Mouse (Mus musculus) liver, embryonic 13.5 days (tissue): ENCODE measurements around the gene Hoxb7. TPM values are rescaled to one million over a fixed set of nuclear protein-coding genes. Genes with fewer than 3 reads are reported as not detected.
A peak's percentile ranks its signal among the peaks of the same experiment; 100 is the strongest.

Source experiments
- ATAC-seq: fragments of 200-750 bp; cut with Nextera tagmentation; 2 replicates; pipeline ENCODE4 v1.8.0; 2017; ENCODE audit warnings: low read depth, mild to moderate bottlenecking, moderate number of reproducible peaks, moderate library complexity
- DNase-seq: peaks from one replicate; pipeline ENCODE4 v3.0.0; 2022
- H3K27ac ChIP-seq: fragments of 300-500 bp; sonication (generic); 2 replicates; pipeline ENCODE4 v1.5.1; 2015; ENCODE audit warnings: moderate library complexity, mild to moderate bottlenecking, inconsistent platforms
- H3K27me3 ChIP-seq: fragments of 300-500 bp; sonication (generic); 2 replicates; pipeline ENCODE4 v1.6.1; 2015; ENCODE audit warnings: mild to moderate bottlenecking, inconsistent platforms
- H3K36me3 ChIP-seq: fragments of 300-500 bp; sonication (generic); 2 replicates; pipeline ENCODE4 v1.6.1; 2015; ENCODE audit warnings: mild to moderate bottlenecking, inconsistent platforms
- H3K4me1 ChIP-seq: fragments of 300-500 bp; sonication (generic); replicated peaks from 2 replicates; pipeline ENCODE4 v1.6.1; 2015; ENCODE audit warnings: inconsistent platforms
- H3K4me2 ChIP-seq: fragments of 300-500 bp; sonication (generic); 2 replicates; pipeline ENCODE4 v1.6.1; 2015; ENCODE audit warnings: inconsistent platforms, mild to moderate bottlenecking, moderate library complexity
- H3K4me3 ChIP-seq: fragments of 300-500 bp; sonication (generic); replicated peaks from 2 replicates; pipeline ENCODE4 v1.5.1; 2015; ENCODE audit warnings: mild to moderate bottlenecking, inconsistent platforms
- H3K9ac ChIP-seq: fragments of 300-500 bp; sonication (generic); 2 replicates; pipeline ENCODE4 v1.6.1; 2015; ENCODE audit warnings: mild to moderate bottlenecking, inconsistent platforms
- H3K9me3 ChIP-seq: fragments of 300-500 bp; sonication (generic); replicated peaks from 2 replicates; pipeline ENCODE4 v1.6.1; 2016; ENCODE audit warnings: inconsistent platforms
- WGBS: fragments of 180-500 bp; shearing (Covaris S2); methylation state at CpG from one replicate; pipeline ENCODE4 v1.1.7; 2015; ENCODE audit not compliant: insufficient replicate concordance; 5-methylcytosine and 5-hydroxymethylcytosine counted together
- polyA plus RNA-seq: library from polyadenylated mRNA; unstranded; fragments of >200 nt; fragmentation: Nextera tagmentation; extraction: Ambion mirVana; gene quantifications from 2 replicates; pipeline ENCODE4 v1.2.1, GENCODE M21; 2015

Gene Hoxb7
- polyA plus RNA-seq, 1 experiment from 2014 or later = 0.32 TPM

DNA sequence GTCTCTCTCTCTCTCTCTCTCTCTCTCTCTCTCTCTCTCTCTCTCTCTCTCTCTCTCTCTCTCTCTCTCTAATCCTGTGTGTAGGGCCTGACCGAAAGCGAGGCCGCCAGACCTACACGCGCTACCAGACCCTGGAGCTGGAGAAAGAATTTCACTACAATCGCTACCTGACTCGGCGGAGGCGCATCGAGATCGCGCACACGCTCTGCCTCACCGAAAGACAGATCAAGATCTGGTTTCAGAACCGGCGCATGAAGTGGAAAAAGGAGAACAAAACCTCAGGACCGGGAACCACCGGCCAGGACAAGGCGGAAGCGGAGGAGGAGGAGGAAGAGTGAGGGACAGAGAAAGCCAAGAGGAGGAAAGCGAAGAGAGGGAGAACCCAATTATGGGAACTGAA is 2.9 kb downstream of the Hoxb7 start:
- Histone ChIP-seq H3K4me1 (peaks cover 8% of the 10 kb centered on the region), H3K4me2 (no peak overlapping the region), H3K9me3 (no peaks in the 10 kb centered on the region), H3K9ac (no peak overlapping the region), H3K36me3 (no peaks in the 10 kb centered on the region), H3K4me3 (no peak overlapping the region), H3K27me3 (peaks cover 100% of the 10 kb centered on the region), H3K27ac (no peak overlapping the region)
- DNase-seq = no peak
- ATAC-seq = no peak
- 10% methylated on average over 21 of the region's 21 CpGs for WGBS

GRCm38 (mm10) chr11:96289837-96290236 is 3.4 kb downstream of the Hoxb7 start:
- 28% methylated on average over 6 of the region's 6 CpGs for WGBS
- H3K4me3 ChIP-seq = no peak overlapping the region
- no peak overlapping the region for H3K9ac ChIP-seq
- ATAC-seq (no peak), DNase-seq (no peak)
- H3K27ac ChIP-seq = no peak overlapping the region
- H3K4me2 ChIP-seq = no peak overlapping the region
- peaks cover 7% of the 10 kb centered on the region for H3K4me1 ChIP-seq
- H3K9me3 ChIP-seq = no peaks in the 10 kb centered on the region
- no peaks in the 10 kb centered on the region for H3K36me3 ChIP-seq
- peaks cover 100% of the 10 kb centered on the region for H3K27me3 ChIP-seq

DNA sequence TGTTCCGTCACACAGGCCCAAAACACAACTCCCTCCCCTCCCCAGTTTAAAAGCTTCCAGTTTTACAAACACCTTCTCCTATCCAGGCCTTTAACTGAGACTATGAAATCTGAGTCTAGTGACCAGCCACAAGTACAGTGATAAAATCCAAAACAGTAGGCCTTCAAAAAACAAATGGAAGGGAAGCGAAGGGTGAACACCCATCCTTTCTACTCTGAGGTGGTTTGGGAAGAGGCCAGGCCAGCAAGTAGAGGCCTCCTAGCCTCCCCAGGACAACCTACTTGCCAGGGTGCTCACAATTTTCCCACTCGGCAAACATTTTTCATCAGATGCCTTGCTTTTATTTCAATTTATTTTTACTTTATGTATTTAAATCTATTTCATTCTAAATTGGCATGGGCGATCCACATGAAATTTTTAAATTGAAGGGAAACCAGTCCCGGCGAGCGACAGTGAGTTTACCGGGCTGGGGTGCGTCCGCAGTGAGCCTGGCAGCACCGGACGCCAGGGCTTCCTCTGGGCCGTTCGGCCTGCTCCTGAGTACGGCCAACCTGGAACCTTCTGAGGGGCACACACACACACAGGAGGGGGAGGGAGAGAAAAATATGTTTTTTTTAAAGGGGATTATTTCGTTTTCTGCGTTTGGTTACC is 4.4 kb downstream of the Hoxb7 start:
- Histone ChIP-seq H3K4me3 (no peak overlapping the region), H3K4me1 (peaks cover 7% of the 10 kb centered on the region), H3K27ac (no peak overlapping the region), H3K27me3 (peaks cover 100% of the 10 kb centered on the region), H3K36me3 (no peaks in the 10 kb centered on the region), H3K4me2 (no peak overlapping the region), H3K9me3 (no peaks in the 10 kb centered on the region), H3K9ac (no peak overlapping the region)
- DNase-seq = no peak
- WGBS = 26% methylated on average over 17 of the region's 17 CpGs
- no peak for ATAC-seq

GRCm38 (mm10) chr11:96291681-96292564 is 5.5 kb downstream of the Hoxb7 start, which contains the start of gene Hoxb6:
TSS of gene Hoxb6 (plus strand) at chr11:96292476.
- Histone ChIP-seq H3K27ac (no peak within 1 kb of the TSS), H3K4me1 (no peaks in the 10 kb centered on the region), H3K4me2 (no peak within 1 kb of the TSS), H3K9me3 (no peaks in the 10 kb centered on the region), H3K27me3 (peaks cover 100% of the 10 kb centered on the region), H3K36me3 (no peaks in the 10 kb centered on the region), H3K9ac (no peak within 1 kb of the TSS), H3K4me3 (no peak within 1 kb of the TSS)
- 6% methylated on average over 22 of the region's 22 CpGs for WGBS
- no peak for ATAC-seq
- no peak for DNase-seq

GRCm38 (mm10) chr11:96292565-96293301 is 6.3 kb downstream of the Hoxb7 start:
- peaks cover 100% of the 10 kb centered on the region for H3K27me3 ChIP-seq
- H3K9me3 ChIP-seq = no peaks in the 10 kb centered on the region
- DNase-seq (no peak), ATAC-seq (no peak)
- H3K4me3 ChIP-seq = no peak overlapping the region
- no peaks in the 10 kb centered on the region for H3K36me3 ChIP-seq
- H3K4me1 ChIP-seq = no peaks in the 10 kb centered on the region
- no peak overlapping the region for H3K9ac ChIP-seq
- no peak overlapping the region for H3K27ac ChIP-seq
- WGBS = 3% methylated on average over 12 of the region's 12 CpGs
- H3K4me2 ChIP-seq = no peak overlapping the region

- no peaks in the 10 kb centered on the region for H3K36me3 ChIP-seq
- WGBS = 2% methylated on average over 22 of the region's 22 CpGs
- no peak for ATAC-seq
- H3K9me3 ChIP-seq = no peaks in the 10 kb centered on the region
- H3K4me1 ChIP-seq = no peaks in the 10 kb centered on the region
- no peak overlapping the region for H3K9ac ChIP-seq
- peaks cover 100% of the 10 kb centered on the region for H3K27me3 ChIP-seq
- H3K4me2 ChIP-seq = no peak overlapping the region
- no peak for DNase-seq
- H3K27ac ChIP-seq = no peak overlapping the region
- H3K4me3 ChIP-seq = no peak overlapping the region
Observed at GRCm38 (mm10) chr11:96293302-96293921, 7.0 kb downstream of the Hoxb7 start.

GRCm38 (mm10) chr11:96294245-96295091 is 8.0 kb downstream of the Hoxb7 start:
- 2% methylated on average over 32 of the region's 32 CpGs for WGBS
- H3K4me2 ChIP-seq = no peak overlapping the region
- DNase-seq (peak; percentile 23), ATAC-seq (no peak)
- H3K36me3 ChIP-seq = no peaks in the 10 kb centered on the region
- H3K4me1 ChIP-seq = no peaks in the 10 kb centered on the region
- no peaks in the 10 kb centered on the region for H3K9me3 ChIP-seq
- no peak overlapping the region for H3K27ac ChIP-seq
- peaks cover 100% of the 10 kb centered on the region for H3K27me3 ChIP-seq
- no peak overlapping the region for H3K4me3 ChIP-seq
- H3K9ac ChIP-seq = no peak overlapping the region

DNA sequence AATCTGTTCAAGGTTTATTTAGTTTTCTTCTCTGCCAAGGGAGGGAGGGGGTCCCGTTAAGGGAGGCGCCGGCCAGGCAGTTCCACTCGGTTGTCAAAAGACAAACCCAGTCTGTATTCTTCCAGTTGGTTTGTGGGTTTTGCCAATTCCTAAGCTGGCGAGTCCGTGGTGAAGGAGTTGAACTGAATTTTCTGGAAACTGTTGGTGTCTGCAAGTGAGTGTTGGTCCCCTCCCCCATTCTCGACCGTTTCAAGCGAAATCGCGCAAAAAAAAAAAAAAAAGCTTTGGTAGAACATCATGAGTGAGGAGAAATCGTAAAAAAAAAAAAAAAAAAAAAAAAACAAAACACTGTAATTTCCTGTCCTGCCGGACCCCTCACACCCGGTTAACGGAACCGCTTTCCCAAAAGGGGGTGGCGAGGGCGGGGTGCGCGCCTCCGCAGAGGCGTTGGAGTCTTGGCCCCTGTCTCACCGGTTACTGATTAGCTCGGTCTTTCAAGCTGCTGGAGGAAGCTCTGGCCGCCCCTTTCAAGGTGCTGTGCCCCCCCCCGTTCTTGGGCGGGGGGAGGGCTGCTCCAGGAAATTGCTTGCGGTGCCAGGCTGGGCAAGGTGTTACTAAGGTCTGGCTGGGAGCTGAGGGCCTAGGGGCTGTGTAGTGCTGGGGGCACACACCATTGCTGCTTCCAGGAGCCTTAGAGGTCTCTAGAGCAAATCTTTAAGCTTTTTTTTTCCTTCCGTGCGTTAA is 8.8 kb downstream of the Hoxb7 start:
- H3K27me3 ChIP-seq = peaks cover 100% of the 10 kb centered on the region
- no peak overlapping the region for H3K4me2 ChIP-seq

DNA sequence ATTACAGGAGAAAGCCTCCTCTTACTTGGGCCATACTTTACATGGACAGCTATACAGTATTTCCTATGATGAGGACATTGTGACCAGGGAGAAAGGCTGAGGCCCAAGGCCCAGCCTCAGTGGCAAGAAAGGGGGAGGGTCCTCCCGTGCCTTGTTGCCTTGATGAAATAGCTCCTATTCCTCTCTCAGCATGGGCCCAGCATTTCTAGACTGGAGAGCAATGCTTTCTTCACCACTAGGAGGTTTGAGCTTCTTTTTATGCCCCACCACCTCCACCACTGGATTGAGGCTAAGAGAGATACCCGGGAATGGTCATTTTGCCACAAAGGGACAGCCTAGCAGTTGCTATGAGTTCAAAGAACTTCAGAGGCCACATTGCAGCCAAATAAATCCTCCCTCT is 10.6 kb downstream of the Hoxb7 start:
- Histone ChIP-seq H3K36me3 (no peaks in the 10 kb centered on the region), H3K9me3 (no peaks in the 10 kb centered on the region), H3K4me3 (no peak overlapping the region), H3K4me1 (no peaks in the 10 kb centered on the region; the same call in 1 of the 2 replicates), H3K9ac (no peak overlapping the region), H3K27me3 (peaks cover 100% of the 10 kb centered on the region), H3K27ac (no peak overlapping the region), H3K4me2 (no peak overlapping the region)
- ATAC-seq (no peak), DNase-seq (no peak)
- WGBS = 24% methylated on average over 2 of the region's 2 CpGs

More for the DNA sequence above, 8.8 kb downstream of the Hoxb7 start:
- H3K4me3 ChIP-seq = no peak overlapping the region
- H3K9me3 ChIP-seq = no peaks in the 10 kb centered on the region
- DNase-seq (no peak), ATAC-seq (no peak)
- WGBS = under 1% methylated on average over 30 of the region's 30 CpGs
- no peaks in the 10 kb centered on the region; the same call in 1 of the 2 replicates for H3K4me1 ChIP-seq
- no peaks in the 10 kb centered on the region for H3K36me3 ChIP-seq
- H3K9ac ChIP-seq = no peak overlapping the region
- H3K27ac ChIP-seq = no peak overlapping the region

GRCm38 (mm10) chr11:96297428-96297827 is 11.0 kb downstream of the Hoxb7 start:
- H3K4me3 ChIP-seq = no peak overlapping the region
- DNase-seq (no peak), ATAC-seq (no peak)
- no peak overlapping the region for H3K4me2 ChIP-seq
- no peak overlapping the region for H3K27ac ChIP-seq
- no peaks in the 10 kb centered on the region for H3K9me3 ChIP-seq
- WGBS = 31% methylated on average over 3 of the region's 3 CpGs
- no peaks in the 10 kb centered on the region for H3K36me3 ChIP-seq
- H3K27me3 ChIP-seq = peaks cover 100% of the 10 kb centered on the region
- H3K4me1 ChIP-seq = no peaks in the 10 kb centered on the region; the same call in 1 of the 2 replicates
- no peak overlapping the region for H3K9ac ChIP-seq
